Mouse (Mus musculus): ENCODE measurements around the gene Vmn1r14. TPM values are rescaled to one million over a fixed set of nuclear protein-coding genes. Genes with fewer than 3 reads are reported as not detected.
"Not testable (repeated sequence)": the region's sequence is repeated elsewhere in the genome, so short reads cannot be mapped to it uniquely, and the experiment has no call there.

Gene Vmn1r14
- total RNA-seq (2021) = not detected

DNA sequence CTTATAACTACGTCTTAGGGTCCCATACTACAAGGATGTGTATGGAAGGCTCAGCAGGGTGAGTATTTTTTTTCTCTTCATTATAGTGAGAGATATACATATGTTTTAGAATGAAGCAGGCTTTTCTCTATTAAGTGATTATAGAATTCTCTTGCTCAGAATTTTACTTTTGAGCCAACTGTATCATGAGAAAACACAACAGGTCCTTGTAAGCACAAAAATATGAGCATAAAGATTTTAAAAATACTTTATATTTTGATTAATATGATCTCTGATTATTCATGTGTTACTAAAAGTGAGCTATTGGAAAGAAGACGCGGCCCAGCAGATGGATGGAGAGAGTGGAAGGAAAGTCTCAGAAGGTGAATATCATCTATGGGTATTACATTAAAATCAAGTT, at the start of gene Vmn1r14:
Gene Vmn1r14 (plus strand): TSS at position 301 of the 400 bp plus-strand sequence.
- DNase-seq (ENCODE audit: low spot score in 2 of 2) = no peak
- intact Hi-C loops (cut with DNase I) = no loop called here

DNA sequence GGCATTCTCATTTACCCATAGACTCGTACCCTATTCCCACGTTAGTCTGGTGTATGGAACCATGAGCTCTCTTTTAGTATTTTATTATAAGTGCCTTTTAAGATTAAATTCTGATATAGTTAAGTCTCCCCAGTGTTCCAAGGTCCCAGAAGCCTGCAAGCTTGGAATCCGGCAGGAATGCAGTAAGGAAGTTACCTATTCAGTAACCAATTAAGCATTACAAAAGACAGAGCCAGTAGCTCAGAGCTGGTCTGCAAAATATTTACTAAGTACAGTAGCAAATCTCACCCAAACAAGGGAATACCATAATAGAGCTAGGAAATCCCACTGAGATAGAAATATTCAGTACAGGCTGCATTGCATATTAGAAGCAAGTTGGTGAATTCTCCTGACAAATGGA, 41.5 kb upstream of the Vmn1r14 start:
- DNase-seq (ENCODE audit: low spot score in 2 of 2); intact Hi-C loops (cut with DNase I): not testable (repeated sequence)

DNA sequence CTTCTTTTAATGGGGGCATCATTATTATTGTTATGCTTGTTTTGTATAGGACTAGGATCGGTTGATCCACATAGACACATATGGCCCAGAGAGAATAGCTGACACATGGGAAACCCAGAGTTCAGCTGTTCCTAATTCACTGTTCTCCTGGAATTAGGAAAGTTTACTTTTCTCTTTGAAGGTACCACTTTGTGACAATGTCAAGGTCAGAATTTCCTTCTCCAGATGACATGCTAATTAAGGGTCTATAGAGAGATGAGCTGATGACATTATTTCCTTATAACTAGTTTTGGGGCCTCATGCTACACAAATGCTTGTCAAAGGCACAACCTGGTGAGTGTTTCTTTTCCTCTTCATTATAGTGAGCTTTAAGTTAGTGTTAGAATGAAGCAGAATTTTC, 28.5 kb upstream of the Vmn1r14 start, which contains the start of gene Vmn1r13:
Gene Vmn1r13 (plus strand): TSS at position 301 of the 400 bp plus-strand sequence.
- not testable (repeated sequence) for DNase-seq (ENCODE audit: low spot score in 2 of 2)

DNA sequence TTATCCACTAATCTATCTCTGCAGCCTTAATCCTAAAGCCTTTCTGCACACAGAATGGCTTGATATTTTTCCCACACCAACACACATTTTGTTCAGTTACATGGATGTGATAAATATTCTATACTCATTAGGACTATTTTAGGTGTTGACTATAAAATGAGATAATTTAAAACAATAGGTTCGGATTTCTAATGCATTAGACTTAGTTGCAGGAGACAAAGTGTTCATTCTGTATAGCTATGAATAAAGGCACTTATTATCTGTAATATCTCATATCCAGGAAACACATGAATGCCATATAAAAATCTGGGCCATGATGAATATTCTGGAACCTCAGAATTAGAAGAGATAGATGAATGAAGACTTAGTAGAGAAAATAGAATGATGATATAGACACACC, 26.2 kb downstream of the Vmn1r14 start, which contains the start of gene Vmn1r15:
Gene Vmn1r15 (plus strand): TSS at position 301 of the 400 bp plus-strand sequence.
- intact Hi-C loops (cut with DNase I) = no loop called here
- DNase-seq (ENCODE audit: low spot score in 2 of 2) = no peak

More for the DNA sequence above, 28.5 kb upstream of the Vmn1r14 start, which contains the start of gene Vmn1r13:
- intact Hi-C loops (cut with DNase I) = not testable (repeated sequence)

DNA sequence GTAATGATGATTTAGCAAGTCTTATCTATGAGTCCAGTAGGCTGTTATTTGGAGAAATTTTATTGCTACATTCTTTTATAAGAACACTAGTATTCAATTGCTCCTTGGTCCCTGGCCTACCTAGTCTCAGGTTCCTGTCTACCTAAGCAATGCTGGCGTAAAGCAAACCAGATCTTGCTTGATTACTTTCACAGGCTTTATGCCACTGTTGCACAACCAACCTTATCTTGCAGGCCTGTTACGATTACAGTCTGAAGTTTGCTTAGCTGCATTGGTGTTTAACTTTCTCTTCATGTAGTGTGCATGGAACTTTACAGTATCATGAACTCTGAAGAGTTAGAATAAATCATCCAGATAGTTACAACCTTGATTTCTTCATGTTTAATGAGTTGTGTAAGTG, 29.5 kb downstream of the Vmn1r14 start:
- no peak for DNase-seq (ENCODE audit: low spot score in 2 of 2)
- intact Hi-C loops (cut with DNase I) = no loop called here

DNA sequence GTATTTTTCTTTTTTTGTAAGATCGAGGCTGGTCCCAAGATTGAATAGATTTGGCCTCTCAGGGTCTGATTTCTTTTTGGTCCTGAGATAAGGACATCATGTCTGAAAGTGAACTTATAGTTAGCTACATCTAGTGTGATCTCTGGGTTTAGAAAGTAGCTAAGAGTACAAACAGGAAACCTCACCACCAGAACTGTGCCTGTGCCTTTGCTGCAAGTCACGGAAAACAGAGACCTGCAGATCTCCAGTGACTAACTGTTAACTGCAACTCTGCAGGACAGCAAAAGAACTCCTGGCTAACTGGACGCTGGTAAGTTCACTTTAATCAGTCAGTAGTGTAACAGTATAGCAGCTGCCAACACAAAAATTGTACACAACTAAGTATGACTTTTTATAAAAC, 40.4 kb downstream of the Vmn1r14 start:
- intact Hi-C loops (cut with DNase I) = no loop called here
- no peak for DNase-seq (ENCODE audit: low spot score in 2 of 2)

DNA sequence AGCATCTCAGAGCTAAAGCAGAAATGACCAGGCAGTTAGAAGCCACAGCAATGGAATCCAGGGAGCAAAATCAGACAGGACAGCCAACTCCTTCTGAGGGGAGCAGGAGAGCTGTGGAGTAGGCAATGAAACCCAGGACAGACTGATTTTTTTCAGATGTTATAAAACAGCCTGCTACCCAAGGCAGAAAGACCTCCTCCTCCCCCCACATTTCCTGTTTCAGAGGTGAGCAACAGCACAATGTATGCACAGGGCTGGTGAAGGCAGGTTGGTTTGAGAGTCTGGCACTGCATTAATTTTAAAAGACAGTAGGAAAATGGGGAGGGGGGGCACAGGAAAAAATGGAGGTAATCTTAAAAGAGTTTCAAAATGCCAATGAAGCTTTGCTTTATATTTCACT, 41.0 kb downstream of the Vmn1r14 start:
- DNase-seq (ENCODE audit: low spot score in 2 of 2) = no peak
- intact Hi-C loops (cut with DNase I) = no loop called here

DNA sequence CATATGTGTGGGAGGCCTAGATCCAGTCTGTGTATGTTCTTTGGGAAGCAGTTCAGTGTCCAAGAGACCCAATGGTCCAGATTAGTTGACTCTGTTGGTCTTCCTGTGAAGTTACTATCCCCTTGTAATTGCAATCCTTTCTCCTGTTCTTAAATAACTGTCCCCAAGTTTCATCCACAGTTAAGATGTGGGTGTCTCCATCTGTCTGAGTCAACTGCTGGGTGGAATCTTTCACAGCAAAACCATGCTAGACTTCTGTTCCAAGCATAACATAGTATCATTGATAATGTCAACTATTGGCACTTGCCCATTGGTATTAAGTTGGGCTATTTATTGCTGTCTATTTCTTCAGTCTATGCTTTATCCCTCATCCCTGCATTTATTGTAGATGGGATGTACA, 47.5 kb downstream of the Vmn1r14 start:
- peak in 1 of 2 experiments; percentile 6 for DNase-seq (ENCODE audit: low spot score in 2 of 2)
- intact Hi-C loops (cut with DNase I) = no loop called here

Other genes starting within 250 kb of the Vmn1r14 start
- not detected for gene Vmn1r6, start 234.4 kb upstream of the Vmn1r14 start, total RNA-seq (2021)
- not detected for gene Vmn1r7, start 206.4 kb upstream of the Vmn1r14 start, total RNA-seq (2021)
- not detected for gene Vmn1r8, start 199.4 kb upstream of the Vmn1r14 start, total RNA-seq (2021)
- gene Vmn1r9, start 164.9 kb upstream of the Vmn1r14 start, total RNA-seq (2021) = not detected
- gene Vmn1r10, start 122.2 kb upstream of the Vmn1r14 start, total RNA-seq (2021) = not detected
- gene Vmn1r11, start 98.2 kb upstream of the Vmn1r14 start, total RNA-seq (2021) = not detected
- gene Vmn1r12, start 74.8 kb upstream of the Vmn1r14 start, total RNA-seq (2021) = not detected
- not detected for gene Vmn1r13, start 28.4 kb upstream of the Vmn1r14 start, total RNA-seq (2021)
- gene Vmn1r15, start 26.3 kb downstream of the Vmn1r14 start, total RNA-seq (2021) = not detected
- not detected for gene Vmn1r16, start 97.8 kb downstream of the Vmn1r14 start, total RNA-seq (2021)
- gene Vmn1r17, start 132.0 kb downstream of the Vmn1r14 start, total RNA-seq (2021) = not detected
- under 1 TPM in 1 of 2 experiments, not detected in 1; 0.05 TPM for gene Vmn1r18, start 164.1 kb downstream of the Vmn1r14 start, total RNA-seq (2021)
- gene Vmn1r19, start 172.1 kb downstream of the Vmn1r14 start, total RNA-seq (2021) = not detected
- gene Vmn1r20, start 197.2 kb downstream of the Vmn1r14 start, total RNA-seq (2021) = not detected